ENCODE assay signal across 9 mouse cellular contexts in the genomic region with DNA sequence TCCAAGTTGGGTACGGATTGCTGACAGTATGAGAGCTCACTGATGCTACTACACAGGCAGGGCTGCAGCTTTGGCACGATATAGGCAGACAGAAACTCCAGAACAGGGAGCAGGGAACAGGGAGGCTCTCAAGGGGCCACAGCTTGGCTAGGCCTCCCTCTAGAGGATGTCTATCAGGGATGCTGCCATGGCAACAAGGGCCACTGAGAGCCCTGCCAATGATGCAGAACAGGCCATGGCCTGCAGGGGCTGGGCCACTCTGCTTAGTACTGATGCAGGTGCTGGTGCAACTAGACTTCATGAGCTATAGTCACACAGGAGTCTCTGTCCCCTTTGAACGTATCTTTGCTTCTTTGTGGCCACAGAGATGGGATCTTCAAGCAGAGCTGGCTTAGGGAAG.
DNase-seq lines count a peak whose midpoint lies in the region; ATAC-seq lines count a peak whose summit lies in the region.
"Had no signal": no experiment of that assay in that cellular context is flagged by ENCODE, and none has a peak within 500 bp of the region (broad histone marks: within the 10 kb centered on the region; RNA-seq: fewer than 3 reads in every experiment).

No protein-coding gene starts in this region.

- peaks cover 33% of the 10 kb centered on the region; the same call in 1 of the 2 replicates for H3K36me3 ChIP-seq in midbrain, embryonic 15.5 days (replicated peaks)

- H3K4me3 ChIP-seq in midbrain, embryonic 15.5 days: no peak overlapping the region

- H3K4me2 ChIP-seq in midbrain, embryonic 15.5 days: no peak overlapping the region

- ATAC-seq in midbrain, embryonic 15.5 days (replicated peaks): 0 out of 2 replicates have a peak, but pooled peaks have one; percentile 27

- H3K4me1 ChIP-seq in midbrain, embryonic 15.5 days: peaks cover 8% of the 10 kb centered on the region

- no peak overlapping the region for H3K27ac ChIP-seq in midbrain, embryonic 15.5 days

- no peak overlapping the region for H3K9ac ChIP-seq in midbrain, embryonic 15.5 days

- intact Hi-C loops in left cerebral cortex, postnatal 25 days (cut with DNase I): no loop called here

- no peaks in the 10 kb centered on the region for H3K27me3 ChIP-seq in midbrain, embryonic 15.5 days (replicated peaks)

- DNase-seq in layer of hippocampus, adult 9-11 months: peak; percentile 26
- no peak for DNase-seq in layer of hippocampus, postnatal 36 days
- peak; percentile 30 for DNase-seq in cerebellum, adult 9-11 months
- DNase-seq in heart, adult 9 months (ENCODE audit: low spot score in 2 of 2): peak; percentile 35 to 43
- DNase-seq in thymus, postnatal 10 days (ENCODE audit: low spot score in 2 of 2): no peak
- DNase-seq in kidney, postnatal 25 days: no peak
- no peak for DNase-seq in left cerebral cortex, postnatal 25 days (ENCODE audit: low spot score in 2 of 2)
- DNase-seq: lung, postnatal 36 days had no signal

- 52% methylated on average over 3 of the region's 3 CpGs for WGBS in midbrain, embryonic 15.5 days

- H3K9me3 ChIP-seq in midbrain, embryonic 15.5 days: no peaks in the 10 kb centered on the region

Comparison
In these comparisons a context has a peak if more than half of its experiments do, and no peak if none do; other contexts are left out.
1. DNase-seq: peak in layer of hippocampus, adult 9-11 months (single experiment), cerebellum, adult 9-11 months (single experiment) and heart, adult 9 months (2 of 2); none in layer of hippocampus, postnatal 36 days (0 of 2), thymus, postnatal 10 days (0 of 2), kidney, postnatal 25 days (0 of 2) and left cerebral cortex, postnatal 25 days (0 of 2).